Mouse (Mus musculus): ENCODE measurements around the gene Enam. TPM values are rescaled to one million over a fixed set of nuclear protein-coding genes. Genes with fewer than 3 reads are reported as not detected.

Enam gene
- not detected in 2 replicates for polyA plus RNA-seq (2014; fragmentation: Nextera tagmentation; extraction: Ambion mirVana)

DNA sequence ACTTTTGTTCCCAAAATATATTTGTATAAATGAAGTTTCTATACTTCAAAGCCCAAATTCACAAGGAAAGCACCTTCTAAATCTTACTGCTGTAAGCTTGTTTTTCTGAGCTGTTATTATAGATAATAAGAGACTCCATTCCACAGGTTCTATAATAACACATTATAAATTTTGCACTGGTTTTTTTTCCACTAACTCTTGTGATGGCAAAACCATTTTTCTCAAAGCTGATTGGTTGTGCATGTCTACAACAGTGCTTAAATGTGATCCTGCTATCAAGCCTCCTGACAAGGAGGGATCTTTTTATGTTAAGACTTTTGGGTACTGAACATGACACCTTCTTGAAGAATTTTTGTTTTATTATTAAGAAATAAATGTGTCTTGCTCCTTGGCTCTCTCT is at the start of gene Enam:
Enam (plus strand) TSS at position 301 of the 400 bp plus-strand sequence.
- no peak within 1 kb of the TSS for H3K4me2 ChIP-seq (ENCODE audit: low read length)
- no peak within 1 kb of the TSS for H3K27ac ChIP-seq (replicated peaks in 1 of 2; ENCODE audit: control insufficient read depth in 1 of 2, insufficient read depth in 1 of 2, low read depth in 2 of 2, low read length in 2 of 2)
- ATAC-seq (ENCODE audit: insufficient number of reproducible peaks, insufficient read depth, low FRiP score, low read depth) = no peak
- H3K9me3 ChIP-seq (ENCODE audit: control insufficient read depth, low read length) = no peaks in the 10 kb centered on the region
- H3K4me1 ChIP-seq (ENCODE audit: control insufficient read depth in 2 of 2, insufficient read depth in 2 of 2, low read length in 2 of 2) = no peaks in the 10 kb centered on the region
- no peak within 1 kb of the TSS for H3K4me3 ChIP-seq (ENCODE audit: control insufficient read depth in 1 of 2, insufficient read depth in 1 of 2, low read depth in 1 of 2, low read length in 2 of 2)
- H3K9ac ChIP-seq (ENCODE audit: low read length) = no peak within 1 kb of the TSS
- H3K27me3 ChIP-seq (ENCODE audit: control insufficient read depth, insufficient read depth, low read length) = no peaks in the 10 kb centered on the region
- H3K36me3 ChIP-seq (ENCODE audit: control insufficient read depth, insufficient read depth, low read length) = no peaks in the 10 kb centered on the region

DNA sequence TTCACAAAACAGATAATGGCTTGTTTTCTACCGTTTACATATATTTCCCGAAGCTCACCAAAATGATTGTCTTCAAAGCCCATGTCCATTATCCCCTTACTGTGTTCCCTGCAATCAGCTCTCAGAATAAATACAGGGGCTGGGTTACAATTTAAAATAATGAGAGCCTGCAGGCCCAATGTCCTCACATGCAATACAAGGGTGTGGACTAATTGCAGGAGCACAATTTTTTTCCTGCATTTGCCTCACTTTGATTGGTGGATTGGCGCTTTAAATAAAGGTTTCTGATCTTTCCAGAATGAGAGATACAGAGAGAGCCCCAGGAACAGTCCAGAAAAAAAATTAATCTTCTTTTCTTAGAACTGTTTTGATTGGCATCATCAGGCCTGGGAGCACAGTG is 32.1 kb upstream of the Enam start, which contains the start of gene Ambn:
Ambn (plus strand) TSS at position 301 of the 400 bp plus-strand sequence.
- no peak within 1 kb of the TSS for H3K27ac ChIP-seq (replicated peaks in 1 of 2; ENCODE audit: control insufficient read depth in 1 of 2, insufficient read depth in 1 of 2, low read depth in 2 of 2, low read length in 2 of 2)
- H3K9ac ChIP-seq (ENCODE audit: low read length) = no peak within 1 kb of the TSS
- no peaks in the 10 kb centered on the region for H3K27me3 ChIP-seq (ENCODE audit: control insufficient read depth, insufficient read depth, low read length)
- H3K9me3 ChIP-seq (ENCODE audit: control insufficient read depth, low read length) = no peaks in the 10 kb centered on the region; the same call in 1 of the 2 replicates
- no peak within 1 kb of the TSS for H3K4me2 ChIP-seq (ENCODE audit: low read length)
- ATAC-seq (ENCODE audit: insufficient number of reproducible peaks, insufficient read depth, low FRiP score, low read depth) = no peak
- H3K4me1 ChIP-seq (ENCODE audit: control insufficient read depth in 2 of 2, insufficient read depth in 2 of 2, low read length in 2 of 2) = no peaks in the 10 kb centered on the region
- WGBS = 77% methylated on average over 3 of the region's 3 CpGs
- no peak within 1 kb of the TSS for H3K4me3 ChIP-seq (ENCODE audit: control insufficient read depth in 1 of 2, insufficient read depth in 1 of 2, low read depth in 1 of 2, low read length in 2 of 2)
- no peaks in the 10 kb centered on the region for H3K36me3 ChIP-seq (ENCODE audit: control insufficient read depth, insufficient read depth, low read length)

DNA sequence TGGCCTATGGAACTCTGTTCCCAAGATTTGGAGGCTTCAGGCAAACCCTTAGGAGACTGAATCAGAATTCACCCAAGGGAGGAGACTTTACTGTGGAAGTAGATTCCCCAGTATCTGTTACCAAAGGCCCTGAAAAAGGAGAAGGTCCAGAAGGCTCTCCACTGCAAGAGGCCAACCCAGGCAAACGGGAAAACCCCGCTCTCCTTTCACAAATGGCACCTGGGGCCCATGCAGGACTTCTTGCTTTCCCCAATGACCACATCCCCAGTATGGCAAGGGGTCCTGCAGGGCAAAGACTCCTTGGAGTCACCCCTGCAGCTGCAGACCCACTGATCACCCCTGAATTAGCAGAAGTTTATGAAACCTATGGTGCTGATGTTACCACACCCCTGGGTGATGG is 20.3 kb upstream of the Enam start:
- no peak overlapping the region for H3K9ac ChIP-seq (ENCODE audit: low read length)
- H3K36me3 ChIP-seq (ENCODE audit: control insufficient read depth, insufficient read depth, low read length) = no peaks in the 10 kb centered on the region
- H3K9me3 ChIP-seq (ENCODE audit: control insufficient read depth, low read length) = no peaks in the 10 kb centered on the region
- H3K27ac ChIP-seq (replicated peaks in 1 of 2; ENCODE audit: control insufficient read depth in 1 of 2, insufficient read depth in 1 of 2, low read depth in 2 of 2, low read length in 2 of 2) = no peak overlapping the region
- ATAC-seq (ENCODE audit: insufficient number of reproducible peaks, insufficient read depth, low FRiP score, low read depth) = no peak
- WGBS = 85% methylated on average over 2 of the region's 2 CpGs
- H3K4me1 ChIP-seq (ENCODE audit: control insufficient read depth in 2 of 2, insufficient read depth in 2 of 2, low read length in 2 of 2) = no peaks in the 10 kb centered on the region
- no peak overlapping the region for H3K4me2 ChIP-seq (ENCODE audit: low read length)
- H3K27me3 ChIP-seq (ENCODE audit: control insufficient read depth, insufficient read depth, low read length) = no peaks in the 10 kb centered on the region
- H3K4me3 ChIP-seq (ENCODE audit: control insufficient read depth in 1 of 2, insufficient read depth in 1 of 2, low read depth in 1 of 2, low read length in 2 of 2) = no peak overlapping the region

DNA sequence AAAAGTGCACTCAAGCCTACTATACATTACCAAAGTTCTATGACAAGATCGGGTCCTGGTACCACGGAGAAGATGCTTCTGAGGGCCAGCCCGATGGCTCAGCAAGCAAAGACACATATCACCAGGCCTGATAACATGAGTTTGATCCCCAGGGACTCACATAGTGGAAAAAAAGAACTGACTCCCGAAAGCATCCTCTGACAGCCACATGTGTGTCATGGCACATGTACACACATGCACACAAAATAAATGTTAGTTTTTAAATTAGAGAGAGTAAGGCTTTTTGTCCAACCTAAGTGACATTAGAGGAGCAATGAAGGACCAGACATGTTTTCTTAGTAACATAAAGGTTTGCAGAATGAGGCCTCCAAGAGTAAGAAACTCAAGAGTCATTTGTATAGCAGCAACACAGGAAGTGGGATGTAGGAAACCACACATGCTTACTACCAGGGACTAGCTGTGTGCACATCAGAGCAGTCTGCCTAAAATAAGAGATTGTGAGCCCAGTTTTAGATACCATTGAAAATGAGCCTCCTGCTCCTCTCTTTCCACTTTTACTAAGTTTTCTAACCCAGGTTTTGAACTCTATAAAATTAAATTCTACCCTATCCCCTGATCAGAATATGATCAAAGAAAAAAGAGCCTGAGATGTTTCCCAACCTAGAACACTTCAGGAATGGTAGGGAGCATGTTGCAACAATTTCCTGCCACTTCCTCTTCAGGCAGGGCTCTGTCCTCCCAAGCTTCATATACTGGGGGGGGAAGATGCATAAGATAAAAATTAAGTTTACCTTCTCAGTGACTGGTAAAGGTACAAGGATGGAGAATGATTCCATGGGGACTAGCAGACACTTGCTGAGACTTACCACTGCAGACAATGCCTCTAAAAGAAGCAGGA is 18.7 kb upstream of the Enam start:
- H3K4me1 ChIP-seq (ENCODE audit: control insufficient read depth in 2 of 2, insufficient read depth in 2 of 2, low read length in 2 of 2) = no peaks in the 10 kb centered on the region
- ATAC-seq (ENCODE audit: insufficient number of reproducible peaks, insufficient read depth, low FRiP score, low read depth) = no peak
- H3K27ac ChIP-seq (replicated peaks in 1 of 2; ENCODE audit: control insufficient read depth in 1 of 2, insufficient read depth in 1 of 2, low read depth in 2 of 2, low read length in 2 of 2) = no peak overlapping the region
- 85% methylated on average over 4 of the region's 4 CpGs for WGBS
- H3K27me3 ChIP-seq (ENCODE audit: control insufficient read depth, insufficient read depth, low read length) = no peaks in the 10 kb centered on the region
- no peak overlapping the region for H3K4me2 ChIP-seq (ENCODE audit: low read length)
- H3K36me3 ChIP-seq (ENCODE audit: control insufficient read depth, insufficient read depth, low read length) = no peaks in the 10 kb centered on the region
- no peak overlapping the region for H3K4me3 ChIP-seq (ENCODE audit: control insufficient read depth in 1 of 2, insufficient read depth in 1 of 2, low read depth in 1 of 2, low read length in 2 of 2)
- no peaks in the 10 kb centered on the region for H3K9me3 ChIP-seq (ENCODE audit: control insufficient read depth, low read length)
- no peak overlapping the region for H3K9ac ChIP-seq (ENCODE audit: low read length)

DNA sequence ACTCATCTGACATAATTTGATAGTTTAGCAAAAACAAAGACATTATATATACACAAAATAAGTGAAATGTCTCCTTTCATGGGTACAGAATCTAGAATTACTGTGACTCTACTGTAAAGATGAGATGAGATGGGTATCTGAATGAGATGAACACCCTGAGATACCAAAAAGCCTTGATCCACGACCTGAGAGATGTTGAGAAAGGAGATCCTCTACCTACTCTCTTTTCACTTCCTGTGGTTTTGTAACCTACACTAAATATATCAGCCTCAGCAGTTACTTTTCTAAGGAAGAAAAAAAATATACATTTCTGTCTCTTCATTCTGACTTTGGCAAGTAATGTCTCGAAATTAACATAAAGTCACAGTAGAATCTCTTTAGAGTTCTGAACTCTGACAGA is 1.2 kb downstream of the Enam start:
- Histone ChIP-seq H3K36me3 (ENCODE audit: control insufficient read depth, insufficient read depth, low read length) (no peaks in the 10 kb centered on the region), H3K4me2 (ENCODE audit: low read length) (no peak overlapping the region), H3K27me3 (ENCODE audit: control insufficient read depth, insufficient read depth, low read length) (no peaks in the 10 kb centered on the region), H3K9me3 (ENCODE audit: control insufficient read depth, low read length) (no peaks in the 10 kb centered on the region), H3K9ac (ENCODE audit: low read length) (no peak overlapping the region), H3K4me1 (ENCODE audit: control insufficient read depth in 2 of 2, insufficient read depth in 2 of 2, low read length in 2 of 2) (no peaks in the 10 kb centered on the region), H3K4me3 (ENCODE audit: control insufficient read depth in 1 of 2, insufficient read depth in 1 of 2, low read depth in 1 of 2, low read length in 2 of 2) (no peak overlapping the region), H3K27ac (replicated peaks in 1 of 2; ENCODE audit: control insufficient read depth in 1 of 2, insufficient read depth in 1 of 2, low read depth in 2 of 2, low read length in 2 of 2) (no peak overlapping the region)
- 65% methylated on average over 2 of the region's 2 CpGs for WGBS
- no peak for ATAC-seq (ENCODE audit: insufficient number of reproducible peaks, insufficient read depth, low FRiP score, low read depth)

DNA sequence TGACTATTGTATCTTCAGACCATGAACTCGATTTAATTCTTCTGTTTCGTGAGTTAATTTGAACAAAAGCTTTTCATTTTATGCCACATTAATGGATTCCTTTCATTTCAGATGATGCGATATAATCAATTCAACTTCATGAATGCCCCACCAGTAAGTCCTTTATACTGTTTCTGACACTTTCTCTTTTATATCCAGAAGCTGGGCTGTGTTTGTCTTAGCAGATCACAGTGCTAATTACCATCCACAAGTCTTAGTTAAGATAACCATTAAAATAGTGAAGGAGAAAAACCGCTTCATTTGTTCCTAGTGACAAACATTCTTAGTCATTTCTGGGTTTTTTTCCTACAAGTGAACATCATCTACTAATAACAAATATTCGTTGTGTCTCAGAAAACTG is 3.3 kb downstream of the Enam start:
- no peak overlapping the region for H3K27ac ChIP-seq (replicated peaks in 1 of 2; ENCODE audit: control insufficient read depth in 1 of 2, insufficient read depth in 1 of 2, low read depth in 2 of 2, low read length in 2 of 2)
- no peak overlapping the region for H3K9ac ChIP-seq (ENCODE audit: low read length)
- no peaks in the 10 kb centered on the region for H3K36me3 ChIP-seq (ENCODE audit: control insufficient read depth, insufficient read depth, low read length)
- 82% methylated on average over 5 of the region's 5 CpGs for WGBS
- no peaks in the 10 kb centered on the region for H3K4me1 ChIP-seq (ENCODE audit: control insufficient read depth in 2 of 2, insufficient read depth in 2 of 2, low read length in 2 of 2)
- H3K9me3 ChIP-seq (ENCODE audit: control insufficient read depth, low read length) = no peaks in the 10 kb centered on the region
- H3K27me3 ChIP-seq (ENCODE audit: control insufficient read depth, insufficient read depth, low read length) = no peaks in the 10 kb centered on the region
- no peak for ATAC-seq (ENCODE audit: insufficient number of reproducible peaks, insufficient read depth, low FRiP score, low read depth)
- H3K4me2 ChIP-seq (ENCODE audit: low read length) = no peak overlapping the region
- no peak overlapping the region for H3K4me3 ChIP-seq (ENCODE audit: control insufficient read depth in 1 of 2, insufficient read depth in 1 of 2, low read depth in 1 of 2, low read length in 2 of 2)

- H3K4me3 ChIP-seq (ENCODE audit: control insufficient read depth in 1 of 2, insufficient read depth in 1 of 2, low read depth in 1 of 2, low read length in 2 of 2) = no peak overlapping the region
- H3K27me3 ChIP-seq (ENCODE audit: control insufficient read depth, insufficient read depth, low read length) = no peaks in the 10 kb centered on the region
- H3K9me3 ChIP-seq (ENCODE audit: control insufficient read depth, low read length) = no peaks in the 10 kb centered on the region
- no peak overlapping the region for H3K27ac ChIP-seq (replicated peaks in 1 of 2; ENCODE audit: control insufficient read depth in 1 of 2, insufficient read depth in 1 of 2, low read depth in 2 of 2, low read length in 2 of 2)
- no peaks in the 10 kb centered on the region for H3K36me3 ChIP-seq (ENCODE audit: control insufficient read depth, insufficient read depth, low read length)
- ATAC-seq (ENCODE audit: insufficient number of reproducible peaks, insufficient read depth, low FRiP score, low read depth) = no peak
- no peaks in the 10 kb centered on the region for H3K4me1 ChIP-seq (ENCODE audit: control insufficient read depth in 2 of 2, insufficient read depth in 2 of 2, low read length in 2 of 2)
- no peak overlapping the region for H3K4me2 ChIP-seq (ENCODE audit: low read length)
- no peak overlapping the region for H3K9ac ChIP-seq (ENCODE audit: low read length)
- WGBS = 80% methylated on average over 3 of the region's 3 CpGs
Measured at GRCm38 (mm10) chr5:88499781-88500180, 12.0 kb downstream of the Enam start.

GRCm38 (mm10) chr5:88508555-88508954 is 20.8 kb downstream of the Enam start:
- Histone ChIP-seq H3K4me2 (ENCODE audit: low read length) (no peak overlapping the region), H3K9ac (ENCODE audit: low read length) (no peak overlapping the region), H3K27me3 (ENCODE audit: control insufficient read depth, insufficient read depth, low read length) (no peaks in the 10 kb centered on the region), H3K9me3 (ENCODE audit: control insufficient read depth, low read length) (no peaks in the 10 kb centered on the region), H3K36me3 (ENCODE audit: control insufficient read depth, insufficient read depth, low read length) (no peaks in the 10 kb centered on the region), H3K27ac (replicated peaks in 1 of 2; ENCODE audit: control insufficient read depth in 1 of 2, insufficient read depth in 1 of 2, low read depth in 2 of 2, low read length in 2 of 2) (no peak overlapping the region), H3K4me3 (ENCODE audit: control insufficient read depth in 1 of 2, insufficient read depth in 1 of 2, low read depth in 1 of 2, low read length in 2 of 2) (no peak overlapping the region), H3K4me1 (ENCODE audit: control insufficient read depth in 2 of 2, insufficient read depth in 2 of 2, low read length in 2 of 2) (no peaks in the 10 kb centered on the region)
- WGBS = 73% methylated on average over 1 of the region's 1 CpGs
- no peak for ATAC-seq (ENCODE audit: insufficient number of reproducible peaks, insufficient read depth, low FRiP score, low read depth)

Data from heart, embryonic 14.5 days (tissue).